Mouse (Mus musculus) frontal cortex, postnatal 25 days (tissue): ENCODE measurements at regions not wholly inside any gene's neighbourhood (a gene's known extent, or its start where the extent isn't known, plus 50 kb on each side); places are given as distances from the start of the nearest gene placed in this dataset.
"Not testable (repeated sequence)": the region's sequence is repeated elsewhere in the genome, so short reads cannot be mapped to it uniquely, and the experiment has no call there.

Source experiments
- DNase-seq, 2 experiments: peaks; one replicate each; pipeline ENCODE4 v3.0.0; 2022; ENCODE audit warnings: low spot score in 2 of 2

DNA sequence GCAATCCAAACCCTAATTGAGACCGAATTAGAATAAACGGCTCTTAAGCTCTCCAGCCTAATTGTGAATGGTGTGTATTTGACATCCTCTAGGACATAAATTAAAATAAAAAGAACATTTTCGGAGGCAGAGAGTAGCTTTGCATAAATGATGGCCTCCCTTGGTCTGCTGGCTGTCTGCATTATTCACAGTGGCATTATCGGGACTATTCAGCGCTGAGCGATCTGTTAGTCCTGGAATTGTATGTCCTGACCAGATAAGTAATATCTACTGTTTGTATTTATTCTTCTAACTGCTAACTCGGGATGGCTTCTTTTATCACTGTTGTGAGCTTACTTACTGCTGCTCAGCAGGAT, 299.6 kb downstream of the Chl1 start:
- DNase-seq: no peak

DNA sequence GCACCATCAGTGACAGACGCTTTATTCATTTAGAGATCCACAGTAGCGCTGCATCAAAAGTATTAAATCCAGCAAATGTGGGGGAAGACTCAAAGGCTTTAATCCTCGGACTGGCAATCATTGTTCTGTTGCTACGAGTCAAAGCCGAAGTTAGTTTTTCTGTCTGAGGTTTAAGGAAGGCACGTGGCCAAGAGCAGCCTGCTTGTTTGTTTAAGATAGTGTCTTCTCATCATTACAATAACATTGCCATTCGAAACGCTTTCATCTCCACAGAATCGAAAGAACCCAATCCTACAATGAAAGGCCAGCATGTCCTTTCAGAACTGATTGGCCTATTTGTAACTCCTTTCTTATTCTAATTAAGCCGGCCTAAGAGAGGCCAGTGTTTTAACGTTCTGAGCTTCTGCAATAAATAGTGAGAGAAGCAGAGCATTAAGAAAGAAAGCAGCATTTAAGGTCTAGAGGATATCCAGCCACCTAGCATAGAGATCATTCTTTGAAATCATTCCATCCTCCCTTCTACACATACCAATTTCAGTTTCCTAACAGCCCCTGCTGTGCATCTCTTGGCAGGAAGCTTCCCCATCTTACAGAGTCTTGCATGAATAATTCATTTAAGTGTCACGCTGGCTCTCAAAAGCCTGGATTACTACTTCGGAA, 300.1 kb downstream of the Chl1 start:
- DNase-seq: peak in 1 of 2 experiments; percentile 7

DNA sequence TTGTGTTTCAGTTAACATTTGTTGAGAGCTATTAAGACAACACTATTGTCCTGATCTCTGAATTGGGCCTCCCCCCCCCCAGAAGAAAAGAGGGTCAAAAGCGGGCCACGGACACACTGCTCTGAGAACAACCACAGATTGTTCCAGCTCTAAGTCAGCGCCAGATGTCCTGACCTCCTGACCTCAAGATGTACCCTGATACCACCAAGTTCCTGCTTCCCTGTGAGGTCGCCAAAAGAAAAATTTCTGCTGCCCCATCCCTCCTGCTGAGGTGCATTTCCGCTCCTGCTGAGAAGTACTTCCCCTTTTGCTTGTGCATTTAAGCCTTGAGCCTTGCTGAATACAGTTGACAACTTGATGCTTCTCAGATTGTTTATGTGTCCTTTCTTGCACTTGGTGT, 306.0 kb downstream of the Chl1 start:
- DNase-seq: not testable (repeated sequence)

DNA sequence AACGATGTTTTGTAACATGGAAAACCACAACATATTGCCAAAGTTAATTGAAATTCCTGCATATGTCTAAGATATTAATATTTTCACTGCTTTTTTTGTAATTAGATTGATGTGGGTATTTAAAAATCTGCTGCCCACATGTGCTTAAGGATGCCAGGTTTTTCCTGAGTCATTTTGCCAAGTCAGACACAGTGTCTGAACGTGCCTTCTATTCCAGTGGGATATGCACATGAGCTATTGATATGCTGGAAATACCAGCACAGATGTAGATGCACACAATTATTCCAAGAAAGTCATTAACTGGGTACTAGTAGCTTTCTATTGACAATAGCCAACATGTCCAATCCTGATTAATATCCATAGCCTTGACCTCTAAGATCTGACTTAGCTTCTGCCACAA, 315.7 kb downstream of the Chl1 start:
- no peak for DNase-seq

DNA sequence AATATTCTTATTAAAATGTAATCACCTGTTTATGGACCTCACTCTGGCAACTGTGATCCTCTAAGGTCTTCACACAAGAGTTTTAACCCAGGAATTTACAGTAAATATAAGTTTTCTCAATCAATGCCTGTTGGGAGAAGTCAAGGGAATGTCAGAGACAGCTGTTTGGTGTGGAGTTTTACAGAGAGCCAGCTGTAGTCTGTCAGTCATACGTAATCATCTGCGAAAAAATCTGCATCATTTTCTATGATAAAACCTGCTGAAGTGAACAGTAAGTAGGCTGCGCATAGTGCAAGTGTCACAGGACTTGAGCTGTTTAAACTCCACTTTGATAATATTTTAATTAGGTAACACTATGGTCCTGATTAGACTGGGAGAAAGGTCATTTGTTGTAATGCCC, 317.2 kb downstream of the Chl1 start:
- no peak for DNase-seq

DNA sequence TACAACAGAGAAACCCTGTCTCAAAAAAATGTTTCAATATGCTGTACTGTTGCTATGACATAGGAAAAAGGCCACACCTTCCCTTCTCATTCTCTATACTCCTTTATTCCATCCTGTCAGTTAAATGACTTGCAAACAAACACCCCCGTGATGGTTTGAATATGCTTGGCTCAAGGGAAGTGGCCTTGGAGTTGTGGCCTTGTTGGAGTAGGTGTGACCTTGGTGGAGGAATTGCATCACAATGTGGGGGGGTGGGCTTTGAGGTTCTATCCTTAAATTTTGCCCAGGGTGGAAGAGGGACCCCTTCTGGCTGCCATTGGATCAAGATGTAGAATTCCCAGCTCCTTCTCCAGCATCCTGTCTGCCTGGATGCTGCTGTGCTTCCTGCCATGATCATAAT, 318.5 kb downstream of the Chl1 start:
- DNase-seq: no peak

DNA sequence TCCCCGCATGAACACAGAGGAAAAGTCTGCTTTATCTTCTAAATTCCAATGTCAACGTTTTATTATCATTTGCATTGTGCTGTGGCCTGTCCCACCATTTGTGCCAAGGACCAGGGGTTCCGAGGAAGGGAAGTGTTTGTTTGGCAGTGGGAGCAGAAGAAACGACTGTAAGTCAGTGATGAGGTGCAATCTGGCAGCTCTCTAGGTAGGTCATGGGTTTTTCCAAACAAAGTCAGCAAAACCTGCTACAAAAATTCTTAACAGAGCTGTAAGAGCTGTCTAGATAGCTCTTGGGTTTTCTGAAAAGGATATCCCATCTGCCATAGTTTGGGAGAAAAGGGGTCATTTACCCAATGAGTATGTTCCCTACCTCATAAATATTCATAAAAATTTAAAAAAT, 321.9 kb downstream of the Chl1 start:
- no peak for DNase-seq

DNA sequence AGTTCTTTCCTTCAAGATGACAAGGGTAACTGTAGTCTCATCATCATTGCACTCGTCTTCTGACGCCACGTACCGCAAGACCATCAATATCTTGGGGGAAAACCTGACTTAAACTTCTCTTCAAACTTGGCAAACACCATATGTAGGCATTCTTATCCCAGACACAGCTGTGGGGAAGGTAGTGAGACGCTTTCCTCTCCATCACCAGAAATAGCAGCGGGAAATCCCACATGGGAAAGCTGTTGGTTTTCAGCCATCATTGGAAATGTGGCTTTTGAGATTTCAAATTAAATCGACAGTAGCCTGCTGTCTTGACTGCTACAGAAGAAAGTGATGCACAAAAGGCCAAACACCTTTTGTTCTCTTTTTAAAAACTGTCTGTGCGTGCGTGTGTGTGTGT, 322.4 kb downstream of the Chl1 start:
- DNase-seq: no peak

DNA sequence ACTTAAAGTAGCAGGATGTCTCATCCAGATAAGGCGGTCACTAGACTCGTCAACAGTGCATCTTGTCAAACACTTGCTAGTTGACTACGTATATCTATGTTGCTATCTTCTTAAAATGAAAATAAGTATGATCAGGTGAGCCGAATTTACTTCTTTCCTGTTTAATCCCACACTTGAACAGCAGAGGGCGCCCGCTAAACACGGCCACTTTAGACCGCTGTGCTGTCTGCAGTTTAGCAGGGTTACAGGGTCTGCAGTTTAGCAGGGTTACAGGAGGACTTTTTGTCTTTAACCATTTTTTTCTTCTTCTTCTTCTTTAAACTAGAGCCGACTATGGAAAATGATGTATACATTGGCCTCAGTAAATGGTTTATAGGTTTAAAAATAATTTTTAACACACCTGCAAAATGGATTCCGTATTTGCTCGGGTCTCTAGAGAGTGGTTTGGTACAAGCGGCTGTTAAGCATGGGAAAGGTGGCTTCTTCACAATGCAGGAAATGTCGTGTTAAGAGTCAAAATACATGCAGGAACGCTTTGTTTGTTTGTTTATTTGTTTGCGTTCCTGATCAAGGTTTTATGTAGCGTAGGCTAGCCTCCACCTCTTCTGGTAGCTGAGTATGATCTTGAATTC, 323.2 kb downstream of the Chl1 start:
- peak; percentile 64 to 66 for DNase-seq

DNA sequence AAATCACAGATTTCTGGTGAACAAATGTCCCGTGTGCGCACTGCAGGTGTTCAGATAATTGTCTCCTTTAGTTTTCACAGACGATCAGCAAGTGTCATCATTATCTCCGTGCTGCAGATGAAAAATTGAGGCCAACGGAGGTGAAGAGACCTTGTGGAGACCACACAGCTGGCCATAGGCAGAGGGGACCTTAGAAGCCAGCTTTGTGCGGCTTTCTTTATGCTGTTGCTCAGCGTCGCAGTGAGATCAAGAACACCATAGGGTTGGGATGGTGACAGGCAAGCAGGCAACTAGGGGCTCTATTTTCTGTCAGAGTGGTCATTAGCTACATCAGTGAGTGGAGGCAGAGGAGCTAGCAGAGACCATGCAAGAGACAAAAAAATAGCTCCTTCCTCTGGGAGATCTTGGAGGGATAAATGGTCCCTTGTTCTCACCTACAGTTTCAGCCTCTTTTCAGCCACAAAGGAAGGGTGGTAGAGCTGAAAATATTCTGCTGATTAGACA, 324.4 kb downstream of the Chl1 start:
- DNase-seq: no peak

DNA sequence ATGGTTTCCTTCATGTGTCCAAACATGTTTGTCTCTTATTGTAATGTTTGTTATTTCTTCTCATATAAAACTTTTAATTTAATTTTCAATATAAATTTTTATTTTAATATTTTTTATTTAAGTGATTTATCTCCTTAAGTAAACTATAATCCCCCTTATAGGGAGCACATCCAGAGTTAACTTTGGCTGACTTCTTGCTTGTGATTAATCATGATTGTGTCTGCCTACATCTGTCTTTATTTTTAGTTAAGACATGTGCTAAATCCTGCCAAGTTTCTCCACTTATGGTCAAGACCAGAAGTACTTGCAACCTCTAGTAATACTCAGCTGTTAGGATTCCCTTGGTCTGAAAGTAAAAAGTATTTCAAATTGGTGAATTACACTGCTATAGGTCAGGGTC, 349.4 kb downstream of the Chl1 start:
- DNase-seq: no peak

DNA sequence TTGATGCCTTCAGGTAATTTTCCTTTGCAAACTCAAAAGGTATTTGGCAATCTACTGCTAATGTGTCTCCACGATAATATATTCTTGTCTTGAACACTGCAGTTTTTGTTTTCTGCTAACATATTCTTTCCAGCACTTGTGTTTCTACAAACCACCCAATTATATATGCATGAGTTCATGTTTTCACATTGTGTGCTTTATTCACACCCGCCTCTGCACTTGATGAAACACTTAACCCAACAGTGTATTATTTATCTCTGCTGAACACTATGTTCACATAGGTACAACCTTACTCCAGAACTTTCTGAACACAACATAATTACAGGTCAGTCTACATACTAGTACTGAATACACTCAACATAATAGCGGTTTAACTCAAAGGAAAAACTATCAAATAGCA, 383.1 kb downstream of the Chl1 start:
- DNase-seq: no peak

DNA sequence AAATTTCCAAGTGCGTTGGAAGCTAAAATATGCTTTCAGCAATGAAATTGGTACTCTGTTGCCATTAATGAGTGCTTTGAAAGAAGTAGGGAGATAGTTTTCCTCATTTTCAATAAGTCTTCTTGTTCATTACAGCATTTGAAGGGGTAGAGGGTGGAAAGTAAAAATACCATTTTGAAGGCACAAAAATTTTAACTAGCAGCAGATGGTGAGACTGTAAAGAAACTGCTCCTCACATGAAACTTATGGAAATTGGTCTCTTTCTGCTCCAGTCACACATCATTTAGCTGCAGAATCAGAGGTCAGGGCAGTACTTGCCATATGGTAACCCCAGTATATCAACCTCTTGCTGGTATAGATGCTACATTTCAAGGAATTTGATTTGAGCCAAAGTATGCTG, 414.1 kb downstream of the Chl1 start:
- no peak for DNase-seq

DNA sequence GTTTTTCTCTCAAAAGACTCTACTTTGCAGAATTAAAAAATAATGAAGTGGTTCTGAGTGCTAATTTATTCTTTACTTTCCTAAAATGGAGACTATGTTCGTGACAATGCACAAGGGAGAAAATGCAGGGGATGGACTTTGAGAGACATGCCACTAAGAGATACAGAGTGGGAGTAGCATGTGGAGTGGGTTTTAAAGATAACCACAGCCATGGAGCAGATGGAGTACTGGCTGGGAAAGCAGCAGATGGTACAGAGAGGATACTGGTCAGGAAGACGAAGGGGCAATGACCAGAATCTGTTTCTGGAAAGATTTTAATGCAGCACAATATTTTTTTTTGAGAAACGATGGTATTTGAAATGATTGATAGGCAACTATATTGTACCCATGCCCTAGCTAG, 416.7 kb downstream of the Chl1 start:
- DNase-seq: peak in 1 of 2 experiments; percentile 5

DNA sequence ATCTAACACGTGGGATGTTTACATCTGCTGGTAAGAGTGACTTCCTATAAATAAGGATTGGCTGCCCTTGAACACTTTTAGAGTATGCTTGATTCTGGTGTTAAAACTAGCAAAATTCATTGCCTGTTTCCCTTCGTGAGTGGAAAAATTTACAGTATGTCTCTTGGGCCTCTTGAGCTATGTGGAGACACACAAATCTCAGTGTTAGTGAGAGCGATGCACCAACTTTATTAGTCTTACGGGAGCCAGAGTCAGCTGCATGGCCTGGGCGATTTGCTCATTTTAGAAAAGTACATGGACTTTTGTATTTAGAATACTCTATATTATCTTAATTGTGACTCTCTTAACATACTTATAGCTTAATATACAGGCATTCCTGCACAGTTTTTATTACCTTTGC, 430.0 kb downstream of the Chl1 start:
- no peak for DNase-seq

DNA sequence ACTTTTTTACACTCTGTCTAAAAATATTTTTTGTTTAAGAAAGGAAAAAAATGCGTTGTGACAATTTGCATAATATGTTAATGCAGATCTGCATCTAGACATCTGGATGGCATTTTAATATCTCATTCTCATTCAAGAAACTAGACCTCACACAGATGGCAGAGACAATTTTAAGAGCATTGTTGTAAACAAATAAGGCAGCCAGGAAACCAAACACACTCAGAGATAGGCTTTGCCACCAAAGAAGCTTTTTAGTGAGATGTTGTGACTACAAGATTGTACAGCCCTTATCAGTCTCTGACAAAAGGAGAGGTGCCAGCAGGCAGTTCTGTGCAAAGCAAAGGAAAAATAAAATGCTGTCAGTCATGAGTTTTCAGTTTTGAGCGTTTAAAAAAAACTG, 434.0 kb downstream of the Chl1 start:
- DNase-seq: no peak

DNA sequence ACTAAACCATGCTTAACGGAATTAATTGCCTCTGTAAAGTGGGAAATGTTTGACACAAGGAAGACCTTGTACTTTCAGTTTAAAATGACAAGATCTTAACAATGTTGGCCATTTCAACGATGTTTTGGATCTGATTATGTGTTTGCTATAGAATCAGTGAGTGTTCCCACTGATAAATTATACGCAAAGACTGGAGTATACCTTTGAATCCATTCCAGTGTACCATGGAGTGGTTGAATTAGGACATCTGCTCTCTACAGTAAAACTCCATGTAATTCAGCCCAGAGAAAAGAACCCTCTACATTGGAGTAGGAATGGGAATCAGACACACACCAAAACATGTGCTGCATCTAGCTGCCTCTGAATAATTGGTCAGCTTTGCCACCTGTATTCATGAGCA, 437.1 kb downstream of the Chl1 start:
- no peak for DNase-seq

DNA sequence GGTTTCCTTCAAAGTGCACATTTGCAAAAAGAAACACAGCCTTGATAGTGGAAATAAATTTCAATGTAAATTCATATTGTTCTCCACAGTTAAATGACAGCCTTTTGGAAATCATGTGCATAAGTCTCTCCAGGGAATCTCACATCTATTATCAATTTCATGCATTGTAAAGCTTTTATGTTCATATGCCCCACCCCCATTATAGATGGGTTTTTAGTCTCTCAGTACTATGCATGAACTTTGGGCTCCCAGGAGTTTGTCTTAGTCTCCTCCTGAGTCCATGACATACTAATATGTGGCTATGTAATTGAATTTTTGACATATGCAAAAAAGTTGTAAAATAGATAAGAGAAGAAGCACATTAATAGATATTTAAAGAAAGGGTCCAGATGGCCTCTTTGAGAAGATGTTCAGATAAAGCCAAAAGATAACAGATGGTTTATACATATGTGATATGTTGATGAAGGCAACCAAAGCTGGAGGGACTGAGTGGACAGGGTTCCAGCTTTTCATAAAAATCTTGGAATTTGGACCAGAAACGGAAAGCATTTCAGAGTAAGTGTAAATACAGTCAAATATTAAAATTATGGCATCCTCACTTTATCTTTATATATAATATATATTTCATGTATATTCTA, 442.9 kb downstream of the Chl1 start:
- no peak for DNase-seq

DNA sequence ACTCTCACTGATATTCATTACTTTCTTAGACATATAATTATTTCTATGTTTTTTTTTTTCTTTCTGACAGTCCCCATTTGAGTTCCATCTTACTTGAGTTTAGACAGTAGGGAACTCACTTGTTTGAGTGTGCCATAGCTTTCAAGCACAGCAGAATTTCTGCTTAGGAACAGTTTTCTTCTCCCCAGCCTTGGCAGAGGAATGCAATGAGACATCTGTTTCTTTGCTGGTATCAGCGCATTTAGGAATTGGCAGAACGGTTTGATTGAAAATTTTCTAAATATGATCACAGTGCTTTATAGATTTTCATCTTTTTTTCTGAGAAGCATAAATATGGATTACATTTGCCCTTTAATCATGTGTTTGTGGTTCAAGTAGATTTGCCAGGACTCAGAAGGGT, 448.6 kb downstream of the Chl1 start:
- no peak for DNase-seq

DNA sequence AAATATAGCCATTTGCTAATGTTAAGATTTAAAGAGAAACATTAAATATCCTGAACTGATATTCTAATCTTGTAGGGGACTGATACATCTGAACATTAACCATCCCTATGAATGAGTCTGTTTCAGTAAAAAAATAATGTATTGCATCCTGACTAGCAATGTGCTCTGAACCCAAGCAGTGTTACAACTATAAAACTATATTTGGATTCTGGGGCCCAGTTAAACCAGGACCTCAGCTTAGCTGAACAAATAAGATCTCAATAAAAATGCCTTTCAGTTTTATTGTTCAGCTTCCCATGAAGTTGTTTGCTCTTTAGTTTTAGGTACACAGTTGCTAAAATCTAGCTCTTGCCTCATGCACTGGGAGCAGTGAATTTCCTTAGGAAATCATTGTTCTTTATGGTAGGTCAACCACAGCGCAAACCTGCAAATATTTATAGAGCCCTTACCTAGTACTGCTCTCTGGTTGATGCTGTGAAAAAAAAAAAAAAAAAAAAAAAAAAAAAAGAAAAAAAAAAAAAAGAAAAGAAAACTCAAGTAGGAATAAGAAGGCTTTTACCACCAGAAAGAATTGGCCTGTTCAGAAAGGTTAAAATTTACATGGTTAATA, 457.5 kb downstream of the Chl1 start:
- no peak for DNase-seq

DNA sequence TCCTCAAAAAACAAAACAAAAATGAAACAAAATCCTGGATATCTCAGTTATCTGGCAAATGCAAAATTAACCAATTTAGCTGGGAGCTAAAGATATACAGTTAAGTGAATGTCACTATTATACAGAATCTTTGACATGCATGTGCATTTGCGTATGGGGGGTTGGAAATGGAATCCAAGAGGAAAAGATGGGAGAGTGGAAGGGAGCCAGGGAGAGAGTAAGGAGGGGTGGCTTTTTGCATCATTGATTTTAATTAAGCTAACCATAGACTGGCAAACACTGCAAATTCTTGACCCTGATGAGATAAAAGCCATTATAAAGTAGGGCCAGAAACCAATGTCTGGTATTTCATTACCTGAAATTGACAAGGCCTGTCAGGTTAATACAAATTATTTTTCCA, 488.8 kb downstream of the Chl1 start:
- no peak for DNase-seq

DNA sequence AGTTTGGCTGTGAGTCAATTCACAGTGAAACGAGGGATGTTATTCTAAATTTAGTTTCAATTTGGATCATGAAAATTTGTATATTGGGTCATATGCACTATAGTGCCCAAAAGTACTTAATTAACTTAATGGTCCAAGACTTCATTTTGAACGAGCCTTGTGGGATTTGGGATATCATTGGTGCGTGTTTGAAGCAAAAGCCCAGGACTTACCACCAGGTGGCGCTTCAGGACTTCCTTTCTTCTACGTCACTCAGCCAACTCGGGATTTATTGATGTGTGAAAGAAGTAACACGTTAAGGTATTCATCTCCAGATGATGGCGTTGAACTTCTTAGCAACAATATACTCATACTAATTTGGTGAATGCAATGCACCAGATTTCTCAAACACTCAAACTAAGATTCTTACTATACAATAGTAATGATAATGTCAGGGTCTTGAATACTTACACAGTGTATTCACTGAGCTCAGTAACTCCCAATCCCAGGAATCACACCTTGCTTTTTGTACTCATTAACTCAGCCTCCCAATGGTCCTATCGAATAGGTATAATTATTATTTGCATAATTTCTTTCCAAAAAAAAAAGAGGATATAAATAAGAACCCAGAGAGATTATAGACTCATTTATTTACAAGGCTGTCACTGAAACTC, 464.0 kb upstream of the Cntn6 start:
- DNase-seq: peak; percentile 79 to 84
